Mouse (Mus musculus) stomach, embryonic 16.5 days (tissue): ENCODE data around the gene Nfu1. TPM values are rescaled to one million over a fixed set of nuclear protein-coding genes. Genes with fewer than 3 reads are reported as not detected.
A peak's percentile ranks its signal among the peaks of the same experiment; 100 is the strongest.

Experiments
- ATAC-seq: fragments of 200-750 bp; cut with Nextera tagmentation; 2 replicates; pipeline ENCODE4 v1.8.0; 2017; ENCODE audit warnings: moderate number of reproducible peaks, moderate TSS enrichment; ENCODE audit not compliant: insufficient read depth, low FRiP score
- H3K27ac ChIP-seq: fragments of 300-500 bp; sonication (generic); 2 replicates; pipeline ENCODE4 v1.5.1; 2014; ENCODE audit warnings: low read length
- H3K27me3 ChIP-seq: fragments of 300-500 bp; sonication (generic); 2 replicates; pipeline ENCODE4 v1.6.1; 2014; ENCODE audit warnings: low read length, control low read depth, mixed read lengths; ENCODE audit not compliant: control insufficient read depth, insufficient read depth
- H3K36me3 ChIP-seq: fragments of 300-500 bp; sonication (generic); 2 replicates; pipeline ENCODE4 v1.6.1; 2014; ENCODE audit warnings: low read length; ENCODE audit not compliant: control insufficient read depth, insufficient read depth
- H3K4me1 ChIP-seq: fragments of 300-500 bp; sonication (generic); 2 replicates; pipeline ENCODE4 v1.6.1; 2014; ENCODE audit warnings: low read length, control low read depth, mixed read lengths; ENCODE audit not compliant: control insufficient read depth, insufficient read depth
- H3K4me2 ChIP-seq: fragments of 300-500 bp; sonication (generic); 2 replicates; pipeline ENCODE4 v1.6.1; 2014; ENCODE audit warnings: low read depth, low read length, mixed read lengths
- H3K4me3 ChIP-seq: fragments of 300-500 bp; sonication (generic); replicated peaks from 2 replicates; pipeline ENCODE4 v1.5.1; 2014; ENCODE audit warnings: mild to moderate bottlenecking, low read length
- H3K9ac ChIP-seq: fragments of 300-500 bp; sonication (generic); 2 replicates; pipeline ENCODE4 v1.6.1; 2014; ENCODE audit warnings: low read length
- H3K9me3 ChIP-seq: fragments of 300-500 bp; sonication (generic); replicated peaks from 2 replicates; pipeline ENCODE4 v1.6.1; 2016; ENCODE audit warnings: low read length, control low read depth; ENCODE audit not compliant: control insufficient read depth
- WGBS: fragments of 180-500 bp; shearing (Covaris S2); extraction: QIAGEN DNeasy Blood & Tissue Kit; methylation state at CpG from one replicate; pipeline ENCODE4 v1.1.7; 2014; 5-methylcytosine and 5-hydroxymethylcytosine counted together
- polyA plus RNA-seq: library from polyadenylated mRNA; unstranded; fragments of >200 nt; fragmentation: Nextera tagmentation; extraction: Ambion mirVana; gene quantifications from 2 replicates; pipeline ENCODE4 v1.2.1, GENCODE M21; 2015

The Nfu1 gene
- polyA plus RNA-seq, 1 experiment from 2014 or later: 96.8 TPM

DNA sequence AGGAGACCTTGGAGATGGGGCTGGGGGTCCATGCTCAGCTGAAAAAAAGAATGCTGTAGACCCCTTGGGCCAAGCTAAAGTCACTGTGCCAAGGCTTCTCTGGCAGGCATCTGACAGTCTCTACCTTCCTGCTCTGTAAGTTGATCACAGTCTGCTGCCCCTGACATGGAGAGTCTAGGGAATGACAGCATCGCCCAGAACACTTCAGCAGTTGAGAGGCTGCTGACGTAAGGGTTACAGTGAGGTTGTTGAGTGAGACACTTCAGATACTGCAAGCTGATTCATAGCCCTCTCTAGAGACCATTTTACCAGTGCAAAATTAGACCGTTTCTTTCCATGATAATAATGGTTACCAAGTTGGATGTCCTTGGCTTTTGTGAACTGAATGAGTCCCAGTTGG, 18.0 kb upstream of the Nfu1 start:
- 94% methylated on average over 3 of the region's 3 CpGs for WGBS
- H3K27ac ChIP-seq: no peak overlapping the region
- no peaks in the 10 kb centered on the region for H3K9me3 ChIP-seq
- H3K4me1 ChIP-seq: no peaks in the 10 kb centered on the region
- no peak overlapping the region for H3K4me2 ChIP-seq
- no peaks in the 10 kb centered on the region for H3K36me3 ChIP-seq
- no peak overlapping the region for H3K9ac ChIP-seq
- no peak overlapping the region for H3K4me3 ChIP-seq
- no peaks in the 10 kb centered on the region for H3K27me3 ChIP-seq
- ATAC-seq: no peak

- Histone ChIP-seq H3K4me3 (no peak overlapping the region), H3K9ac (no peak overlapping the region), H3K36me3 (0 out of 2 replicates have a peak, but pooled peaks cover 2% of the 10 kb centered on the region), H3K27ac (no peak overlapping the region), H3K4me1 (no peaks in the 10 kb centered on the region), H3K27me3 (no peaks in the 10 kb centered on the region), H3K4me2 (no peak overlapping the region), H3K9me3 (no peaks in the 10 kb centered on the region)
- WGBS: 93% methylated on average over 8 of the region's 8 CpGs
- no peak for ATAC-seq
Observed at GRCm38 (mm10) chr6:86992349-86992748, 16.7 kb upstream of the Nfu1 start.

DNA sequence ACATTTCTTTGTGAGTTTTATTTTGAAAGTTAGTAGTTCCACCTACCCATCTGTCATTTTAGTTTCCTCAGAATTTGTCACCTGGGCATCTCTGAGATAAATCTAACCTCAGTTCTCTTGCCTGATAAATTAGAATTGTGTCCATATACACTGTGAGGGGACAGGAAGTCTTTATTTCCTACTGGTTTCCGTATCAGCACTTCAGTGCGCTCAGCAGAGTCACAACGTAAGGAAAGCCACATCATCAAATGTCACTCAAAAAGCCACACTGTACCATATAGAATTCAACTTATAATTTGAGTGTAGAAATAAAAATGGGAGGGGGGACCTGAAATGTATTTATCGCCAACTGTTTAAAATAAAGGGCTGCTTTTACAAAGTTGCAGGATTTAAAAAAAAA, 14.8 kb upstream of the Nfu1 start:
- Histone ChIP-seq H3K36me3 (0 out of 2 replicates have a peak, but pooled peaks cover 2% of the 10 kb centered on the region), H3K4me1 (no peaks in the 10 kb centered on the region), H3K9me3 (no peaks in the 10 kb centered on the region), H3K9ac (no peak overlapping the region), H3K4me3 (no peak overlapping the region), H3K4me2 (no peak overlapping the region), H3K27me3 (no peaks in the 10 kb centered on the region), H3K27ac (no peak overlapping the region)
- 73% methylated on average over 4 of the region's 4 CpGs for WGBS
- no peak for ATAC-seq

- no peaks in the 10 kb centered on the region for H3K9me3 ChIP-seq
- H3K36me3 ChIP-seq: 0 out of 2 replicates have a peak, but pooled peaks cover 2% of the 10 kb centered on the region
- no peak overlapping the region for H3K4me2 ChIP-seq
- 86% methylated on average over 5 of the region's 5 CpGs for WGBS
- H3K27me3 ChIP-seq: no peaks in the 10 kb centered on the region
- no peaks in the 10 kb centered on the region for H3K4me1 ChIP-seq
- no peak overlapping the region for H3K9ac ChIP-seq
- no peak overlapping the region for H3K4me3 ChIP-seq
- ATAC-seq: no peak
- H3K27ac ChIP-seq: no peak overlapping the region
Observed at GRCm38 (mm10) chr6:86996629-86997307, 12.3 kb upstream of the Nfu1 start.

DNA sequence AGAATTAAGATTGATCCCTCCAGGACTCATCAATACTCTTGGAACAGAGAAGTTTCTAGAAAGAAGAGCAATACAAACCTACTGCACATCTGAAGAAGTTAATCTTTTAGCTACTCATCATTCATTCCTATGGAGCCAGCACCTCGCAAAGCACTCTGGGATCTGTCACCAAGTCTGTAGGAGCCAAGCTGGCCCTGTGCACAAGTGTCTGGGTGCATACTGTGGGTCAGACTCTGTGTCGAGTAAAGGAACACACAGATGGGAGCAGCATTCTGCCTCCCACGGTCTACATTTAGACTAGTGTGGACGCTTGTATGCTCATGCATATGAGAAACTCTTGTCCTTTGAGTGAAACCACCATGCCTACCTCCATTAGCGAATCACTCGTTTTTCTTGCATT, 11.7 kb upstream of the Nfu1 start:
- H3K9me3 ChIP-seq: no peaks in the 10 kb centered on the region
- no peak for ATAC-seq
- H3K27ac ChIP-seq: no peak overlapping the region
- WGBS: 90% methylated on average over 6 of the region's 6 CpGs
- H3K4me2 ChIP-seq: no peak overlapping the region
- 0 out of 2 replicates have a peak, but pooled peaks cover 2% of the 10 kb centered on the region for H3K36me3 ChIP-seq
- no peaks in the 10 kb centered on the region for H3K4me1 ChIP-seq
- no peak overlapping the region for H3K4me3 ChIP-seq
- no peaks in the 10 kb centered on the region for H3K27me3 ChIP-seq
- no peak overlapping the region for H3K9ac ChIP-seq

GRCm38 (mm10) chr6:87001995-87002394, 7.0 kb upstream of the Nfu1 start:
- Histone ChIP-seq H3K4me3 (no peak overlapping the region), H3K9me3 (no peaks in the 10 kb centered on the region), H3K36me3 (0 out of 2 replicates have a peak, but pooled peaks cover 2% of the 10 kb centered on the region), H3K4me1 (no peaks in the 10 kb centered on the region), H3K4me2 (no peak overlapping the region), H3K9ac (no peak overlapping the region), H3K27ac (0 out of 2 replicates have a peak overlapping the region, but pooled peaks have one; percentile 7), H3K27me3 (no peaks in the 10 kb centered on the region)
- ATAC-seq: no peak
- 82% methylated on average over 6 of the region's 6 CpGs for WGBS

DNA sequence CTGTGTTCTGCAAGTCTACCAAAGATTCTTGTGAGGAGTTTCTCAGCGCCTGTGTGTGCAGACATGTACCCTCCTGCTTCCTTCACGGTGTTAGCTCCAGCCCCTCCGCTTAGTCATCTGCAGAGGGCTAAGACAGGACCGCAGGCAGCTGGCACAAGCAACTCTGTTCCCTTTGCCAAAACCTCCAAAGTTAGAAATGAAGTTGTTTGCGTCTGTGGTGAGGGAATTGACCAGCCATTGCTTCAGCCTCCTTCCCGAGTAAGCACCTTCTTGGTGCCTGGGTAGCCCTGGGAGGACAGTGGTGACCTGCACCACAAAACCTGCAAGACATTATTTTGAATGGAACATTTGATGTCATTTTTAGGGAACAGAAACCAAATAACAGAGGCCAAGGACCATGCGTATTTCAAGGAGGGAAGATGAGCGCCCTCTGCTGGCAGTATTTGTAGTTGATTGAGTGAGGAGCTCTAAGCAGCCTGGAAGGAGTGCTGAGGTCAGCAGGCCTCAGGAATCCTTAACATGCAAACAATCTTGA, 6.4 kb upstream of the Nfu1 start:
- Histone ChIP-seq H3K9me3 (no peaks in the 10 kb centered on the region), H3K4me3 (no peak overlapping the region), H3K4me1 (no peaks in the 10 kb centered on the region), H3K4me2 (no peak overlapping the region), H3K27me3 (no peaks in the 10 kb centered on the region), H3K36me3 (no peaks in the 10 kb centered on the region), H3K9ac (no peak overlapping the region), H3K27ac (peak overlapping the region; percentile 7; the same call in 1 of the 2 replicates)
- ATAC-seq: peak; percentile 47; the same call in 1 of the 2 replicates
- WGBS: 41% methylated on average over 8 of the region's 8 CpGs

DNA sequence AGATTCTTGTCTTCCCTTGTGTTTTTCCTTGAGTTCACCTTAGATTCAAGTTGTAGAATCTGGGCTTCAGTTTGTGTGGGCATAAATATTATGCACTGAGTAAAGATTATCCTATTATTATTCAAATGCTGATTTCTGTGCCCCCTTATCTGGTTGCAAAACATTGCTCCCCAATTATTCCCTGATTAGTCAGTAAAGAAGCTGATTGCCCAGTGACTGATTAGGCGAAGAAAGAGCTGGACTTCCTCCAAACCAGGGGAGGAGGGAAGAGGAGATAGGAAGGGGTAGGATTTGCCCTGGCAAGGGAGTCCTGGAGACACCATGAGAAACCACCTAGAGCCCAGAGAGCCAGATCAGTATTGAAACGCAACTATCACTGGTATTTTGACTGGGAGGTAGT, 4.9 kb upstream of the Nfu1 start:
- Histone ChIP-seq H3K9me3 (no peaks in the 10 kb centered on the region), H3K4me2 (no peak overlapping the region), H3K27ac (no peak overlapping the region), H3K27me3 (no peaks in the 10 kb centered on the region), H3K36me3 (no peaks in the 10 kb centered on the region), H3K4me3 (no peak overlapping the region), H3K4me1 (no peaks in the 10 kb centered on the region), H3K9ac (no peak overlapping the region)
- ATAC-seq: no peak
- 68% methylated on average over 2 of the region's 2 CpGs for WGBS

DNA sequence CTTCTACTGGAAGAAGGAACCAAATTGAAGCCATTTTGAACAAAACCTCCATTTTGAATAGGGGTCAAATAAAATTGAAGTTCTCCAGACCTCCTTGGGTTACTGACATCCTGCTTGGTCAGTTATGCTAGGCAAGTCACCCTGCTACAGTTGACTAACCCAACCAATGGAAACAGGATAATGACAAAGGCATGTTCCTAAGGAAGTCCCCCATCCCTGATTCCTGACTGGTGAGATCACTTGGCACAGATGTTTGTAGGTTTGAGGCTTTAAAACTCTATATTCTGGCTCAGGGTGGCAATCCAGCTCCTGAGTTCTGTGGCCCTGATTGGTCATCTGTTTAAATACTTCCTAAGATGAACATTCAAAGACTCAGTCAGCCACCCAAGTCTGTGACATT, 3.5 kb upstream of the Nfu1 start:
- Histone ChIP-seq H3K27ac (no peak overlapping the region), H3K9me3 (no peaks in the 10 kb centered on the region), H3K4me1 (peaks cover 3% of the 10 kb centered on the region), H3K9ac (no peak overlapping the region), H3K4me3 (no peak overlapping the region), H3K27me3 (no peaks in the 10 kb centered on the region), H3K4me2 (no peak overlapping the region), H3K36me3 (no peaks in the 10 kb centered on the region)
- no peak for ATAC-seq
